Mouse (Mus musculus): Measurements from ENCODE around the gene Stxbp4.

DNA sequence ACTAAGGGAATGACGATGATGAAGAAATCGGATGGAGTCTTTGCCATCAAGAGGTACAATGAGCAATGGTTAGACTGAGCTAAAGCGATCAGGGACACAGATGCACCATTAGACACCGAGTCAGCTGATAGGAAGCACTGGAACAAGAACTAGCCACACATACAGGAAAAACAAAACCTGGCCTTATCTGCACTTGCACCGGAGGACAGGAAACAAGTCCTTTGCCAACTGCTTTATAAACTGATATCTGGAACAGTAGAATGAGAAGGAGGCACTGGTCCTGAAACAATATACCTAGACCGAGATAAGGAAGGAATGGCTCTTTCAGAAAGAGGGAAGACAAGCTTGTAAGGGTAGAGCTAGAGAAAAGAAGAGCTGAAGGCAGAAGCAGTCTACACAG lies 23.1 kb downstream of the Stxbp4 start:
- TF ChIP-seq POLR2A (IDR thresholded peaks at IDR 0.05; ENCODE audit: borderline replicate concordance, extremely low read depth, low read depth, low read length) (no peak), CTCF (IDR thresholded peaks at IDR 0.05; ENCODE audit: insufficient read depth, low read length) (no peak)

Measured in lung, adult 2 months (tissue).